Mouse (Mus musculus) small intestine, adult 2 months (tissue): ENCODE measurements at regions not wholly inside any gene's neighbourhood (a gene's known extent, or its start where the extent isn't known, plus 50 kb on each side); places are given as distances from the start of the nearest gene placed in this dataset.

ENCODE experiments used
- CTCF ChIP-seq: fragments of 200-500 bp; IDR thresholded peaks from 2 replicates; pipeline ENCODE4 v1.5.1; 2012; ENCODE audit warnings: low read depth, mild to moderate bottlenecking, control low read depth, inconsistent platforms, low read length, moderate library complexity, mixed read lengths; ENCODE audit not compliant: insufficient replicate concordance, insufficient read length; ENCODE audit errors: extremely low read depth
- POLR2A ChIP-seq: fragments of 200-500 bp; IDR thresholded peaks from 2 replicates; pipeline ENCODE4 v1.6.1; 2012; ENCODE audit warnings: low read depth, mild to moderate bottlenecking, control low read depth, inconsistent platforms, low read length, moderate library complexity

DNA sequence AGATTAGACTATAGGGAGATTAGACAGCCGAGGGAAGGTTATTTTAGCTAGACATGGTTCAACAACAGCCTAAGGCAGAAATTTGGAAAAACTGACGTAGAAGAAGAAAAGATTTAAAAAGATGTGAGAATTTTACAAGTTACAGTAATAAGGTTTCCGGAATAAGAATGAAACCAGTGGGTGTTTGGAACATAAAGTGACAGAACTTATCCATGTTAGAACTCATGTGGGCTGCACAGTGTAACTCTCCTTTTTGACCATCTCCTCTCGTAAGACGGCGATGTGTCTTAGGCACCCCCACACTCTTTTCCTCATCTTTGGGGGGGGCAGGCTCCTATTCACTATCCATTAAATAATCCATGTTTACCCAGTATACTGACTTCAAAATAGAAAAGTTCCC lies 96.2 kb upstream of the Slc25a13 start:
- TF ChIP-seq CTCF (no peak), POLR2A (no peak)
